12 mouse cellular contexts compared by ENCODE assay signal in the genomic region with DNA sequence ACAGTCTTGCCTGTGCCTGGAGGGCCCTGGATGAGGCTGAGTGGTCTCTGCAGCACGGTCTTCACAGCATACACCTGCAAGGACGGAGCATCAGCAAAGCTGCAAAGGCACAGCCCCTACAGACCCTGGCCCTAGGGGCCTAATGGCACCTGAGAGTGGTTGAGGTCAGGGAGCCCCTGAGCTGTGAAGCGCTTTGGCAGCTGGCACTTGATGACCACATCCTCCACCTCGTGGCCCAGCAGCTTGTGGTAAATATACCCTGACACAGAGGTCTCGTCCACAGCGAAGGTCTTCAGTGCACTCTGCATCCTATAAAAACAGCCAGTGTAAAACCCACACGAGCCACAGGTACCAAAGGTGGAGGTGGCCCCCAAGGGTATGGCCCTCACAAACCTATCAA.
"Had no signal": no experiment of that assay in that cellular context is flagged by ENCODE, and none has a peak within 500 bp of the region (broad histone marks: within the 10 kb centered on the region; RNA-seq: fewer than 3 reads in every experiment).

No protein-coding gene starts in this region.

- DNase-seq: left cerebral cortex, postnatal 4 days; liver; liver, embryonic 13.5 days; liver, postnatal 0 days; lung, adult 18-20 months; lung, adult 2 months; lung, embryonic 14.5 days; lung, postnatal 10 days; lung, postnatal 14 days; lung, postnatal 36 days; lung, postnatal 4 days; midbrain, embryonic 14.5 days had no signal
